Mouse (Mus musculus) embryonic facial prominence, embryonic 11.5 days (tissue): Measurements from ENCODE around the gene Adora1. TPM values are rescaled to one million over a fixed set of nuclear protein-coding genes. Genes with fewer than 3 reads are reported as not detected.

ENCODE experiments used
- ATAC-seq: fragments of 200-750 bp; cut with Nextera tagmentation; replicated peaks from 2 replicates; pipeline ENCODE4 v1.8.0; 2017; ENCODE audit warnings: low read depth; ENCODE audit not compliant: insufficient number of reproducible peaks, low FRiP score, low TSS enrichment
- DNase-seq: peaks from one replicate; pipeline ENCODE4 v3.0.0-alpha.2; 2015; ENCODE audit warnings: low spot score
- H3K27ac ChIP-seq: fragments of 300-500 bp; sonication (generic); replicated peaks from 2 replicates; pipeline ENCODE4 v1.5.1; 2014; ENCODE audit warnings: mild to moderate bottlenecking, low read depth, low read length, control low read depth
- H3K27me3 ChIP-seq: fragments of 300-500 bp; sonication (generic); 2 replicates; pipeline ENCODE4 v1.6.1; 2014; ENCODE audit warnings: mild to moderate bottlenecking, low read length, moderate library complexity, mixed read lengths; ENCODE audit not compliant: control insufficient read depth, insufficient read depth
- H3K36me3 ChIP-seq: fragments of 300-500 bp; sonication (generic); replicated peaks from 2 replicates; pipeline ENCODE4 v1.6.1; 2014; ENCODE audit warnings: low read depth, mild to moderate bottlenecking, low read length, moderate library complexity, mixed read lengths; ENCODE audit not compliant: control insufficient read depth, insufficient read depth
- H3K4me1 ChIP-seq: fragments of 300-500 bp; sonication (generic); 2 replicates; pipeline ENCODE4 v1.6.1; 2014; ENCODE audit warnings: low read length, mixed read lengths; ENCODE audit not compliant: control insufficient read depth, insufficient read depth
- H3K4me2 ChIP-seq: fragments of 300-500 bp; sonication (generic); 2 replicates; pipeline ENCODE4 v1.6.1; 2014; ENCODE audit warnings: low read depth, mild to moderate bottlenecking, control low read depth, low read length, moderate library complexity
- H3K4me3 ChIP-seq: fragments of 300-500 bp; sonication (generic); 2 replicates; pipeline ENCODE4 v1.5.1; 2014; ENCODE audit warnings: low read depth, low read length, control low read depth
- H3K9ac ChIP-seq: fragments of 300-500 bp; sonication (generic); replicated peaks from 2 replicates; pipeline ENCODE4 v1.6.1; 2014; ENCODE audit warnings: mild to moderate bottlenecking, control low read depth, low read length
- H3K9me3 ChIP-seq: fragments of 300-500 bp; sonication (generic); replicated peaks from 2 replicates; pipeline ENCODE4 v1.6.1; 2016; ENCODE audit warnings: mild to moderate bottlenecking, low read length, inconsistent platforms, mixed read lengths; ENCODE audit not compliant: control insufficient read depth
- WGBS: fragments of 180-500 bp; shearing (Covaris S2); extraction: QIAGEN DNeasy Blood & Tissue Kit; methylation state at CpG from one replicate; pipeline ENCODE4 v1.1.7; 2014; 5-methylcytosine and 5-hydroxymethylcytosine counted together
- polyA plus RNA-seq: library from polyadenylated mRNA; unstranded; fragments of >200 nt; fragmentation: Nextera tagmentation; extraction: Ambion mirVana; gene quantifications from 2 replicates; pipeline ENCODE4 v1.2.1, GENCODE M21; 2014

The Adora1 gene
- polyA plus RNA-seq, 1 experiment from 2014 or later = 0.60 TPM

- Histone ChIP-seq H3K4me1 (peaks cover 7% of the 10 kb centered on the region), H3K4me3 (no peak overlapping the region), H3K4me2 (no peak overlapping the region; the same call in 1 of the 2 replicates), H3K27me3 (no peaks in the 10 kb centered on the region), H3K9me3 (no peaks in the 10 kb centered on the region), H3K36me3 (no peaks in the 10 kb centered on the region), H3K9ac (no peak overlapping the region), H3K27ac (no peak overlapping the region)
- DNase-seq (no peak), ATAC-seq (no peak)
- WGBS = 44% methylated on average over 7 of the region's 7 CpGs
Measured at GRCm38 (mm10) chr1:134193674-134194197, 41.5 kb downstream of the Adora1 start.

DNA sequence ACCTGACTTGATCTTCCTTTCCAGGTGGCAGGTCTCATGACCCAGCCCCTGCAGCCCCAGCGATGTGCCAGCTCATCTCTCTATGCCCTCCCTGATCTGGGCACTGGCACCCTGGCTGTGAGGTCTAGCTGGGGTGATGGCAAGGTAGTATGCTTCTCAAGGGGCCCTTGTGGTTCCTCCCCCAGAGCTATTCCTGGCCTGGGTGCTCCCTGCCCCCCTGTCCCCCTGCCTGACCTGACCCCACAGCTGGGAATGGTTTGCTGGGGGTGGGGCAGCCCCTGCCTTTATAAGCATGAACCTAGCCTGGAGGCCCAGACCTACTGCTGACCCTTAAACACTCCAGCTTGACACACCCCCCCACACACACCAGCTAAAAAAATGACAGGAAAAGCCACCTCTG is 42.1 kb downstream of the Adora1 start, which contains the start of gene Mybph:
Gene Mybph (plus strand): TSS at position 323 of the 400 bp plus-strand sequence.
- 64% methylated on average over 1 of the region's 1 CpGs for WGBS
- H3K27ac ChIP-seq = no peak within 1 kb of the TSS

GRCm38 (mm10) chr1:134192024-134192423 is 43.2 kb downstream of the Adora1 start:
- Histone ChIP-seq H3K27me3 (no peaks in the 10 kb centered on the region), H3K27ac (no peak overlapping the region), H3K4me1 (peaks cover 7% of the 10 kb centered on the region), H3K4me2 (no peak overlapping the region), H3K9ac (no peak overlapping the region), H3K9me3 (no peaks in the 10 kb centered on the region), H3K36me3 (no peaks in the 10 kb centered on the region), H3K4me3 (no peak overlapping the region)
- ATAC-seq = no peak
- WGBS = 42% methylated on average over 4 of the region's 4 CpGs
- DNase-seq = no peak

More for the DNA sequence above, 42.1 kb downstream of the Adora1 start, which contains the start of gene Mybph:
- H3K9me3 ChIP-seq = no peaks in the 10 kb centered on the region
- no peak within 1 kb of the TSS for H3K4me3 ChIP-seq
- no peak for ATAC-seq
- no peak for DNase-seq
- peaks cover 7% of the 10 kb centered on the region for H3K4me1 ChIP-seq
- H3K36me3 ChIP-seq = no peaks in the 10 kb centered on the region
- H3K9ac ChIP-seq = no peak within 1 kb of the TSS
- H3K4me2 ChIP-seq = no peak within 1 kb of the TSS; the same call in none of the 2 replicates
- H3K27me3 ChIP-seq = no peaks in the 10 kb centered on the region

DNA sequence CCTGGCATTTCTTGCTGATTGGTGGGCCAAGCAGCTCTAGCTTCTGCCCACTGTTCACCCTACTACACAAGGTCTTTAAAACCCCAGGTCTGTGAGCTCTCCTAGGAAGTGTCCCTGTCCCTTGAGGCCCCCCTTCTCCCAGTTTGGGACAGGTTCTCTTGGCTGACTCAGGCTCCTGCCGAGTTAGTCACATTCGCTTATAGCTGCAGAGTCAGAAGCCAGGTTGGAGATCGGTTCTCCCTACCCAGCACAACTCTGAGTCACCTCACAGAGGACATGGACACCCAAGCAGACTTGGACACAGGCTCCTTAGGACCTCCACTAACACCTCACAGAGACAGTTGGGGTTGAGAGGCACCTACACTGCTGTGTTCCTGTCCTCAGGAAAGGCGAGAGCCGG is 44.0 kb downstream of the Adora1 start:
- ATAC-seq = no peak
- H3K9me3 ChIP-seq = no peaks in the 10 kb centered on the region
- 91% methylated on average over 5 of the region's 5 CpGs for WGBS

GRCm38 (mm10) chr1:134188989-134189729 is 46.1 kb downstream of the Adora1 start:
- Histone ChIP-seq H3K36me3 (no peaks in the 10 kb centered on the region), H3K4me1 (peaks cover 7% of the 10 kb centered on the region), H3K9ac (no peak overlapping the region), H3K27me3 (no peaks in the 10 kb centered on the region), H3K9me3 (no peaks in the 10 kb centered on the region), H3K27ac (no peak overlapping the region), H3K4me3 (no peak overlapping the region), H3K4me2 (no peak overlapping the region)
- ATAC-seq (no peak), DNase-seq (no peak)
- WGBS = 30% methylated on average over 12 of the region's 12 CpGs

More for the DNA sequence above, 44.0 kb downstream of the Adora1 start:
- H3K4me1 ChIP-seq = peaks cover 7% of the 10 kb centered on the region
- H3K4me2 ChIP-seq = no peak overlapping the region
- no peak for DNase-seq
- H3K4me3 ChIP-seq = no peak overlapping the region
- no peaks in the 10 kb centered on the region for H3K36me3 ChIP-seq
- no peaks in the 10 kb centered on the region for H3K27me3 ChIP-seq
- no peak overlapping the region for H3K27ac ChIP-seq
- H3K9ac ChIP-seq = no peak overlapping the region

DNA sequence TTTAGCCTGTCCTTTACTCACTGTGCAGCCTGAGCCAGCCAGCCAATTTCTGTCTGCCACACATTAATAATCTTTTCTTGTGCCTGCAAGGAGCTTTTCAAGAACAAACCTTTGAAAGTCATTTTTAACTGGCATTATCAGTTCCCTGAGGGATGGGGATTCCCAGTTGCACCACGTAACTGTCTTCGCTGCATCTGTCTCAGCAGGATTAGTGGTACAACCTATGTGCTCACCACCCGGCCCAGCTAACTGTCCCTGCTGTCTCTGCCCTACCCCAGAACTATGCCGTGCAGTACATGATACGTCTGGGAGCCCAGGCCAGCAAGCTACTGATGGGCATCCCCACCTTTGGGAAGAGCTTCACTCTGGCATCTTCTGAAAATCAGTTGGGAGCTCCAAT is 47.0 kb downstream of the Adora1 start:
- no peaks in the 10 kb centered on the region for H3K36me3 ChIP-seq
- H3K4me1 ChIP-seq = no peaks in the 10 kb centered on the region
- 86% methylated on average over 5 of the region's 5 CpGs for WGBS
- no peaks in the 10 kb centered on the region for H3K27me3 ChIP-seq
- H3K27ac ChIP-seq = no peak overlapping the region
- no peak for ATAC-seq
- H3K4me2 ChIP-seq = no peak overlapping the region
- DNase-seq = no peak
- no peak overlapping the region for H3K9ac ChIP-seq
- H3K9me3 ChIP-seq = no peaks in the 10 kb centered on the region
- H3K4me3 ChIP-seq = no peak overlapping the region

DNA sequence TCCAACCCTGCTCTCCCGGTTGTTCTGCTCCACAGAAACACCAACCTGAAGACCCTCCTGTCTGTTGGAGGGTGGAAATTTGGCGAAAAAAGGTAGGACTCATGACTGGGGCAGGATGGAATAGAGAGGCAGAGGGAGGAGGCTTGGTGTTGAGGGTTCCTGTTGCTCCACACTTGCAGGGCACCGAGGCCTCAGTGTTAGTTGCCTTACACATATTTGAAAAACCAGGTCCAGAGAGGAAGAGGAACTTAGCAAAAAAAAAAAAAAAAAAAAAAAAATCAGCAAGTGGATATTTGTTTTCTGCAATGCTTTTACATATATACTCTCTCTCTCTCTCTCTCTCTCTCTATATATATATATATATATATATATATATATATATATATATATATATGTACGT is 51.1 kb downstream of the Adora1 start:
- ATAC-seq (no peak), DNase-seq (no peak)
- no peaks in the 10 kb centered on the region for H3K4me1 ChIP-seq
- no peaks in the 10 kb centered on the region for H3K9me3 ChIP-seq
- no peak overlapping the region for H3K27ac ChIP-seq
- no peak overlapping the region for H3K4me2 ChIP-seq
- WGBS = 83% methylated on average over 4 of the region's 4 CpGs
- no peak overlapping the region for H3K4me3 ChIP-seq
- H3K36me3 ChIP-seq = no peaks in the 10 kb centered on the region
- H3K9ac ChIP-seq = no peak overlapping the region
- H3K27me3 ChIP-seq = no peaks in the 10 kb centered on the region

GRCm38 (mm10) chr1:134182025-134182424 is 53.2 kb downstream of the Adora1 start, which contains the start of gene Chil1:
Chil1 (plus strand) TSS chr1:134182176.
- 38% methylated on average over 4 of the region's 4 CpGs for WGBS
- no peaks in the 10 kb centered on the region for H3K36me3 ChIP-seq
- DNase-seq (no peak), ATAC-seq (no peak)
- no peak within 1 kb of the TSS for H3K4me2 ChIP-seq
- no peaks in the 10 kb centered on the region for H3K27me3 ChIP-seq
- H3K27ac ChIP-seq = no peak within 1 kb of the TSS
- no peak within 1 kb of the TSS for H3K9ac ChIP-seq
- no peak within 1 kb of the TSS for H3K4me3 ChIP-seq
- no peaks in the 10 kb centered on the region for H3K4me1 ChIP-seq
- H3K9me3 ChIP-seq = no peaks in the 10 kb centered on the region
